Mouse (Mus musculus) lung, postnatal 0 days (tissue): Measurements from ENCODE around the gene Smarca4. TPM values are rescaled to one million over a fixed set of nuclear protein-coding genes. Genes with fewer than 3 reads are reported as not detected.

Experiments used
- ATAC-seq: fragments of 200-750 bp; cut with Nextera tagmentation; 2 replicates; pipeline ENCODE4 v1.8.0; 2017; ENCODE audit warnings: moderate library complexity
- DNase-seq: peaks from one replicate; pipeline ENCODE4 v3.0.0-alpha.2; 2016; ENCODE audit warnings: low spot score
- H3K27ac ChIP-seq: fragments of 300-500 bp; sonication (generic); 2 replicates; pipeline ENCODE4 v1.5.1; 2014; ENCODE audit warnings: antibody characterized with exemption, mild to moderate bottlenecking, low read length, mixed read lengths
- H3K27me3 ChIP-seq: fragments of 300-500 bp; sonication (generic); replicated peaks from 2 replicates; pipeline ENCODE4 v1.6.1; 2014; ENCODE audit warnings: low read length, mixed read lengths; ENCODE audit not compliant: insufficient read depth
- H3K36me3 ChIP-seq: fragments of 300-500 bp; sonication (generic); 2 replicates; pipeline ENCODE4 v1.6.1; 2014; ENCODE audit warnings: low read length, mixed read lengths; ENCODE audit not compliant: insufficient read depth
- H3K4me1 ChIP-seq: fragments of 300-500 bp; sonication (generic); 2 replicates; pipeline ENCODE4 v1.6.1; 2014; ENCODE audit warnings: antibody characterized with exemption, low read depth, low read length, mixed read lengths; ENCODE audit not compliant: insufficient read depth
- H3K4me2 ChIP-seq: fragments of 300-500 bp; sonication (generic); replicated peaks from 2 replicates; pipeline ENCODE4 v1.6.1; 2014; ENCODE audit warnings: low read depth, mild to moderate bottlenecking, low read length, moderate library complexity, mixed read lengths
- H3K4me3 ChIP-seq: fragments of 300-500 bp; sonication (generic); 2 replicates; pipeline ENCODE4 v1.5.1; 2014; ENCODE audit warnings: low read depth, low read length
- H3K9ac ChIP-seq: fragments of 300-500 bp; sonication (generic); replicated peaks from 2 replicates; pipeline ENCODE4 v1.6.1; 2014; ENCODE audit warnings: low read depth, mild to moderate bottlenecking
- H3K9me3 ChIP-seq: fragments of 300-500 bp; sonication (generic); 2 replicates; pipeline ENCODE4 v1.6.1; 2016; ENCODE audit warnings: low read length, mixed read lengths
- CTCF ChIP-seq: IDR thresholded peaks from 2 replicates; pipeline ENCODE4 v1.5.1; 2016; ENCODE audit warnings: antibody characterized with exemption, mild to moderate bottlenecking
- EP300 ChIP-seq: IDR thresholded peaks from 2 replicates; pipeline ENCODE4 v1.6.1; 2016; ENCODE audit warnings: antibody characterized with exemption, mild to moderate bottlenecking, control low read depth
- WGBS: fragments of 180-500 bp; shearing (Covaris S2); extraction: QIAGEN DNeasy Blood & Tissue Kit; methylation state at CpG from one replicate; pipeline ENCODE4 v1.1.7; 2014; 5-methylcytosine and 5-hydroxymethylcytosine counted together
- polyA plus RNA-seq: library from polyadenylated mRNA; unstranded; fragments of >200 nt; fragmentation: Nextera tagmentation; extraction: Ambion mirVana; gene quantifications from 2 replicates; pipeline ENCODE4 v1.2.1, GENCODE M21; 2015

Smarca4 gene
- polyA plus RNA-seq, 1 experiment from 2014 or later: 22.3 TPM

DNA sequence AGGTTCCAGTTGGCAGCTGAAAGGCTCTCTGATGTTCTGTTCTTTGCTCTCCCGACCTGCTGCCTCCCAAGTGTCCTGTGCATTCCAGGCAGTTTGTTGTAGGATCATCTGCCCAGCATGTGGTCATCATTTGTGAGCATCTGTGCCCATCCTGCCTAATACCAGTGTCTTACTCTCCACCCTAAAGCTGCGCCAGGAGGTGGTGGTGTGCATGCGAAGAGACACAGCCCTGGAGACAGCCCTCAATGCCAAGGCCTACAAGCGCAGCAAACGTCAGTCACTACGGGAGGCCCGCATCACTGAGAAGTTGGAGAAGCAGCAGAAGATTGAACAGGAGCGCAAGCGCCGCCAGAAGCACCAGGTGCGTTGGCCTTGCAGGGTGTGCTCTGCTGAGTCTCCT, 23.1 kb downstream of the Smarca4 start:
- Histone ChIP-seq H3K27me3 (no peaks in the 10 kb centered on the region), H3K4me3 (no peak overlapping the region)
- 96% methylated on average over 11 of the region's 11 CpGs for WGBS

DNA sequence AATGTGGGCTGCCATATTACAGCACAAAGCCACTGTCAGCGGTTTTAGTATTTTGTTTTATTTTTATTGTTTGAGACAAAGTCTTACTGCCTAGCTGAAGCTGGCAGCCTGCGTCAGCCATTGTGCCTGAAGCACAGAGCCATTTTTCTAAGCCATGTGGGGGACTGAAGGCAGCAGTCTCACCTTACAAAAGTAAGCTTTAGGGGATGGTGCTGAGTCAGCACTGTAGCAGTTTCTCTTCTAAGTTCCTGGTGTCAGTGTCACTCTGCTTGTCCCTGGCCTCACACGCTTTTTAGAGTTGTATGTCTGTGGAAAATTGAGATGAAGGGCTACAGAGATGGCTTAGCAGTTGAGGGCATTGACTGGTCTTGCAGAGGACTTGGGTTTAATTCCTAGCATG, 30.4 kb downstream of the Smarca4 start:
- Histone ChIP-seq H3K27ac (no peak overlapping the region), H3K36me3 (peaks cover 40% of the 10 kb centered on the region), H3K27me3 (no peaks in the 10 kb centered on the region), H3K4me3 (no peak overlapping the region), H3K9ac (no peak overlapping the region), H3K4me1 (no peaks in the 10 kb centered on the region), H3K4me2 (no peak overlapping the region), H3K9me3 (no peaks in the 10 kb centered on the region)
- 94% methylated on average over 3 of the region's 3 CpGs for WGBS
- no peak for TF ChIP-seq CTCF
- TF ChIP-seq EP300: no peak
- DNase-seq (no peak), ATAC-seq (no peak)

More for the DNA sequence above, 23.1 kb downstream of the Smarca4 start:
- ATAC-seq (no peak), DNase-seq (no peak)
- no peak overlapping the region for H3K27ac ChIP-seq
- no peak overlapping the region for H3K9ac ChIP-seq
- H3K9me3 ChIP-seq: no peaks in the 10 kb centered on the region
- no peak overlapping the region for H3K4me2 ChIP-seq
- H3K36me3 ChIP-seq: peaks cover 67% of the 10 kb centered on the region
- no peaks in the 10 kb centered on the region for H3K4me1 ChIP-seq
- TF ChIP-seq EP300: no peak

DNA sequence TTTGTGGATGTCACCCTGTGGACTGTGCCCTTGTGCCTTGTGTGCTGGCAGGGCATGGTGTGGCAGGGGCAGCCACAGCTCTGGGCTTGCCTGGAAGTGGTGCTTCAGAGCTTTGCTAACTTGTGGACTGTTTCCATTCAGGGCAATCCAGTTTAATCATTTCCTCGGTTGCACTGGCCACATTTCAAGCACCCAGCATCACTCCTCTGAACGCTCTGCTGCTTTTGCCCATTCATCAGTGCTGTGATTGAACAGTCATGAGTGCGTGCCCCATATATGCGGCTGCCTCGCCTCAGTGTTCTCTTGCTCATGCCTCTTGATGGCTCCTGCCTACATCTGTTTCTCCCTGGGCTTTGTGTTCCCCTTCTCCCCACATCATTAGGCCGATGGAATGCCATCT, 31.8 kb downstream of the Smarca4 start:
- no peak overlapping the region for H3K27ac ChIP-seq
- H3K9me3 ChIP-seq: no peaks in the 10 kb centered on the region
- H3K9ac ChIP-seq: no peak overlapping the region
- TF ChIP-seq EP300 (no peak), CTCF (no peak)
- no peak overlapping the region for H3K4me2 ChIP-seq
- no peaks in the 10 kb centered on the region for H3K27me3 ChIP-seq
- no peaks in the 10 kb centered on the region for H3K4me1 ChIP-seq
- DNase-seq: no peak
- ATAC-seq: no peak
- peaks cover 31% of the 10 kb centered on the region for H3K36me3 ChIP-seq
- WGBS: 91% methylated on average over 6 of the region's 6 CpGs
- no peak overlapping the region for H3K4me3 ChIP-seq

DNA sequence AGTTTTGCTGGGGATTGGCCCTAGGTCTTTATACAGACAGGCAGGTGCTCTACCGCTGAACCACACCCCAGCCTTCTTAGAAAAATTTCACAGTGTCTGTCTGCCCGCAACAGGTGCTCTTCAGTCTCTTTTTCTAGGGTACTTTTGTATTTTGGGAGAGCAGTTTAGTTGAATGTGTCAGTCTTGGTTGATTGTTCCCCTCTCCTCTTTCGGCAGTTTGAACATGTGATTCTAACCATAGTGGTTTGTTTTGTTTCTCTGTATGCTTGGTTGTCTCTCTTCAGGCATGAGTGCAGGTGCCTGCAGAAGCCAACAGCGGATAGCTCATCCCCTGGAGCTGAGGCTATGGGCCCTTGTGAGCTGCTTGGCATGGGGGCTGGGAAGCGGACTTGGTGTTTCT, 36.3 kb downstream of the Smarca4 start:
- no peak overlapping the region for H3K4me3 ChIP-seq
- no peak for ATAC-seq

DNA sequence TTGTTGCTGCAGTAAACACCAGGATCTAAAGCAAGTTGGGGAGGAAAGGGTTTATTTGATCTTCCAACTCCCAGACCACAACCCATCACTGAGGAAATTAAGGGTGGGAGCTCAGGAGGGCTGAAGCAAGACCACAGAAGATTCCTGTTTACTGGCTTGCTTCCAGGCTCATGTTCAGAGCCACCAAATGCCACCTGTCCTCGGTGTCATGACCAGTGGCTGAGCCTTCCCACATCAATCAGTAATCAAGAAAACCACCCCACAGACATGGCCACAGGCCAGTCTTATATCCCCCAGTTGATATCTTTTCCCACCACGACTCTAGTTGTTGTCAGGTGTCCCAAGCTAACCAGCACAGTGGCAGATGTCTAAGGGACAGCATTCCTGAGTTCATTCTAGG, 37.3 kb downstream of the Smarca4 start:
- TF ChIP-seq CTCF (no peak), EP300 (no peak)
- no peak for ATAC-seq
- 81% methylated on average over 2 of the region's 2 CpGs for WGBS
- no peak overlapping the region for H3K27ac ChIP-seq
- H3K4me1 ChIP-seq: no peaks in the 10 kb centered on the region
- no peaks in the 10 kb centered on the region for H3K9me3 ChIP-seq
- H3K36me3 ChIP-seq: peaks cover 27% of the 10 kb centered on the region
- DNase-seq: no peak
- H3K4me3 ChIP-seq: no peak overlapping the region
- no peak overlapping the region for H3K9ac ChIP-seq
- no peak overlapping the region for H3K4me2 ChIP-seq
- no peaks in the 10 kb centered on the region for H3K27me3 ChIP-seq

More for the DNA sequence above, 36.3 kb downstream of the Smarca4 start:
- peaks cover 33% of the 10 kb centered on the region for H3K36me3 ChIP-seq
- no peak for DNase-seq
- H3K9ac ChIP-seq: no peak overlapping the region
- H3K4me1 ChIP-seq: no peaks in the 10 kb centered on the region
- H3K27me3 ChIP-seq: no peaks in the 10 kb centered on the region
- no peak overlapping the region for H3K27ac ChIP-seq
- H3K4me2 ChIP-seq: no peak overlapping the region
- TF ChIP-seq CTCF (no peak), EP300 (no peak)
- H3K9me3 ChIP-seq: no peaks in the 10 kb centered on the region
- 92% methylated on average over 5 of the region's 5 CpGs for WGBS

DNA sequence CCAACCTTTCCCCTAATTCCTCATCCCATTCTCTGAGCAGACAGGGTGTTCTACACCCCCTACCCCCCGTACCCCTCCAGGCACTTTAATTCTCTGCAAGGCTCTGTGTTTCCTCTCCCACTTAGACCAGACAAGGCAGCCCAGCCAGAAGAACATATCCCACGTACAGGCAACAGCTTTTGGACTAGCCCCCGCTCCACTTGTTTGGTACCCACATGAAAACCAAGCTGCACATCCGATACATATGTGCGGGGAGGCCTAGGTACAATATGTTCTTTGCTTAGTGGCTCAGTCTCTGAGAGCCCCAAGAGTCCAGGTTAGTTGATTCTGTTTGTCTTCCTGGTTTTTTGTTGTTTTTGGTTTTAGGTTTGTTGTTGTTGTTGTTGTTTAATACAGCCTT, 46.1 kb downstream of the Smarca4 start:
- WGBS: 97% methylated on average over 5 of the region's 5 CpGs

DNA sequence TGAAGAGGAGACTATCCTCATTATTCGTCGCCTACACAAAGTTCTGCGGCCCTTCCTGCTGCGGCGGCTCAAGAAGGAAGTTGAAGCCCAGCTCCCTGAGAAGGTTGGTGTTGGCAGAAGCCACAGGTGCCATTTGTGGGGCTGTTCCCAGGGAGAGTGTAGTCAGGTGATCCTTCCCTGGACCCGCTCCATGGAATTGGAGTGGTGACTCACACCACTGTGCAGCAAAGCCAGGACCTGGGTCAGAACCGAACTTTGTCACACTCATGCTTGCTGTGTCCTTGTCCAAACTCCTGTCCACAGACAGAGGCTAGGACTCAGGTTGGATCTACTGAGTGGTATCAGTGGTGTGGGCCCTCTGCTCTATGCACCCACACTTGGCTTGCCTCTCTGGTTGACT, 53.0 kb downstream of the Smarca4 start:
- Histone ChIP-seq H3K4me3 (no peak overlapping the region), H3K4me2 (no peak overlapping the region), H3K9me3 (no peaks in the 10 kb centered on the region), H3K36me3 (peaks cover 68% of the 10 kb centered on the region), H3K9ac (no peak overlapping the region), H3K27ac (no peak overlapping the region), H3K4me1 (no peaks in the 10 kb centered on the region), H3K27me3 (no peaks in the 10 kb centered on the region)
- 91% methylated on average over 7 of the region's 7 CpGs for WGBS
- DNase-seq (no peak), ATAC-seq (no peak)
- no peak for TF ChIP-seq EP300
- no peak for TF ChIP-seq CTCF

More for the DNA sequence above, 46.1 kb downstream of the Smarca4 start:
- Histone ChIP-seq H3K36me3 (peaks cover 60% of the 10 kb centered on the region), H3K4me1 (no peaks in the 10 kb centered on the region), H3K27me3 (no peaks in the 10 kb centered on the region), H3K4me3 (no peak overlapping the region), H3K9ac (no peak overlapping the region), H3K9me3 (no peaks in the 10 kb centered on the region), H3K4me2 (no peak overlapping the region), H3K27ac (no peak overlapping the region)
- DNase-seq (no peak), ATAC-seq (no peak)
- no peak for TF ChIP-seq CTCF
- TF ChIP-seq EP300: no peak
